Mouse (Mus musculus): ENCODE measurements around the gene Eps8.

DNA sequence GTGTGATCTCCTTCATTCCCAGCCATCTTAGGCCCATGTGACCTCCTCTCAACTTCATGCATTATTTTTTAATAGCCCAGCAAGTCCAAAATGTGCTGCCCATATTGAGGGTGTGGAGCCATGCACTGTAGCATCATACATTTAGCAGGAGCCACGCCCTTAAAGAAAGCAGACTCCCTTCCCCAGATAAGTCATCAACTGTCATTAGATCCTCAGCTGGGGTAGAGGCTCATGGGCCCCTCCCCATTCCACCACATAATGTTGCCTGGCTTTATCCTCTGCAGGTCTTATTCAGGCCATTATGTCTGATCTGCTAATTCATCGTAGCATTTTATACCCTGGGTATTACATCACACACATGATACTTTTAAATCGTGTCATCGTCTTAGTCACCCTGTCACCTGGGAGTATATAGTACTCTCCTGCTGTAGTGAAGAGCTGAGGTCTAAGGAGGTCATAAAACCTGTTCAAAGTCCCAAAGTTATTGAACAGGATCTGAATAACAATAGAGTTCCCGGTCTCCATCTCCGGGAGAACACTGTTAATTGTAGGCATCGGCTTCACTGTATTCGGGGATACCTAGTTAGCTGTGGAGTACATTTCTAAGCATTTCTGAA, 57.1 kb downstream of the Eps8 start:
- no peak for TF ChIP-seq GATA1 (IDR thresholded peaks at IDR 0.05; ENCODE audit: low read length)
- TF ChIP-seq TAL1 (IDR thresholded peaks at IDR 0.05; ENCODE audit: low read length), result no peak
